Mouse (Mus musculus) hindbrain, embryonic 16.5 days (tissue): ENCODE results near the gene Vrk1. TPM values are rescaled to one million over a fixed set of nuclear protein-coding genes. Genes with fewer than 3 reads are reported as not detected.

Experiments
- ATAC-seq: fragments of 200-750 bp; cut with Nextera tagmentation; 2 replicates; pipeline ENCODE4 v1.8.0; 2017; ENCODE audit warnings: moderate TSS enrichment, moderate library complexity
- H3K27ac ChIP-seq: fragments of 300-500 bp; sonication (generic); 2 replicates; pipeline ENCODE4 v1.5.1; 2014; ENCODE audit warnings: low read depth, mild to moderate bottlenecking, control low read depth, low read length, moderate library complexity
- H3K27me3 ChIP-seq: fragments of 300-500 bp; sonication (generic); replicated peaks from 2 replicates; pipeline ENCODE4 v1.6.1; 2014; ENCODE audit warnings: low read length; ENCODE audit not compliant: control insufficient read depth, insufficient read depth
- H3K36me3 ChIP-seq: fragments of 300-500 bp; sonication (generic); 2 replicates; pipeline ENCODE4 v1.6.1; 2014; ENCODE audit warnings: mild to moderate bottlenecking, low read length, moderate library complexity, mixed read lengths; ENCODE audit not compliant: control insufficient read depth, insufficient read depth
- H3K4me1 ChIP-seq: fragments of 300-500 bp; sonication (generic); 2 replicates; pipeline ENCODE4 v1.6.1; 2014; ENCODE audit warnings: low read depth, low read length; ENCODE audit not compliant: control insufficient read depth, insufficient read depth
- H3K4me2 ChIP-seq: fragments of 300-500 bp; sonication (generic); 2 replicates; pipeline ENCODE4 v1.6.1; 2014; ENCODE audit warnings: mild to moderate bottlenecking, low read length, control low read depth, moderate library complexity
- H3K4me3 ChIP-seq: fragments of 300-500 bp; sonication (generic); 2 replicates; pipeline ENCODE4 v1.5.1; 2014; ENCODE audit warnings: mild to moderate bottlenecking, low read length, control low read depth, moderate library complexity
- H3K9ac ChIP-seq: fragments of 300-500 bp; sonication (generic); 2 replicates; pipeline ENCODE4 v1.6.1; 2014; ENCODE audit warnings: low read depth, mild to moderate bottlenecking, control low read depth, low read length, moderate library complexity
- H3K9me3 ChIP-seq: fragments of 300-500 bp; sonication (generic); 2 replicates; pipeline ENCODE4 v1.6.1; 2014; ENCODE audit warnings: mild to moderate bottlenecking, low read length, moderate library complexity; ENCODE audit not compliant: control insufficient read depth
- WGBS: fragments of 180-500 bp; shearing (Covaris S2); extraction: QIAGEN DNeasy Blood & Tissue Kit; methylation state at CpG from one replicate; pipeline ENCODE4 v1.1.7; 2014; 5-methylcytosine and 5-hydroxymethylcytosine counted together
- polyA plus RNA-seq: library from polyadenylated mRNA; unstranded; fragments of >200 nt; fragmentation: Nextera tagmentation; extraction: Ambion mirVana; gene quantifications from 2 replicates; pipeline ENCODE4 v1.2.1, GENCODE M21; 2015

Gene Vrk1
- polyA plus RNA-seq, 1 experiment from 2014 or later, result 31.7 TPM

GRCm38 (mm10) chr12:105993356-105993755, 16.7 kb upstream of the Vrk1 start:
- H3K27me3 ChIP-seq, result no peaks in the 10 kb centered on the region
- ATAC-seq, result no peak
- H3K4me2 ChIP-seq, result no peak overlapping the region
- no peaks in the 10 kb centered on the region for H3K9me3 ChIP-seq
- no peak overlapping the region for H3K9ac ChIP-seq
- no peak overlapping the region for H3K4me3 ChIP-seq
- H3K4me1 ChIP-seq, result peaks cover 3% of the 10 kb centered on the region; the same call in 1 of the 2 replicates
- WGBS, result 71% methylated on average over 7 of the region's 7 CpGs
- no peaks in the 10 kb centered on the region for H3K36me3 ChIP-seq
- H3K27ac ChIP-seq, result no peak overlapping the region

DNA sequence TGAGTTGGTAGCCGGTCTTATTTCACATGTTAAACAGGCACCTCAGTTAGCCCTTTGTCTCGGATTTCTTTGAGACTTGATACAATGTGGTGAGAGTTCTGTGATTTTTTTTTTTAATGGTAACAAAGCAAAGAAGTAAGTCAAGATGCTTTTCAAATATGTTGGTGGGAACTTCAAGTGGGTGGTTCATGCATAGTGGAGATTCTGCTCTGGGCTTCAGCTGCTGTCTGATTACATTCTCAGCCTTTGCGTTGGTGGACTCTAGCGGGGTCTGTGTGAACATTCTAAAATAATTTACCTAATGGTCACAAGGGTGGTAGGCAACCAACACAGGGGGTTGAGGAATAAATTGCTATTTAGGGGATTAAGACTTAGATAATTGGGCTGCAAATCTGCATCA, 14.1 kb upstream of the Vrk1 start:
- Histone ChIP-seq H3K27me3 (no peaks in the 10 kb centered on the region), H3K9ac (no peak overlapping the region), H3K4me2 (no peak overlapping the region), H3K4me1 (peaks cover 3% of the 10 kb centered on the region; the same call in 1 of the 2 replicates), H3K9me3 (no peaks in the 10 kb centered on the region), H3K36me3 (no peaks in the 10 kb centered on the region), H3K27ac (no peak overlapping the region), H3K4me3 (no peak overlapping the region)
- 58% methylated on average over 4 of the region's 4 CpGs for WGBS
- ATAC-seq, result no peak

- Histone ChIP-seq H3K9ac (no peak overlapping the region), H3K4me2 (no peak overlapping the region), H3K36me3 (no peaks in the 10 kb centered on the region), H3K27me3 (no peaks in the 10 kb centered on the region), H3K4me3 (no peak overlapping the region), H3K4me1 (peaks cover 3% of the 10 kb centered on the region; the same call in 1 of the 2 replicates), H3K27ac (no peak overlapping the region), H3K9me3 (no peaks in the 10 kb centered on the region)
- 68% methylated on average over 19 of the region's 19 CpGs for WGBS
- no peak for ATAC-seq
Observed at GRCm38 (mm10) chr12:105997028-105997786, 12.8 kb upstream of the Vrk1 start.

DNA sequence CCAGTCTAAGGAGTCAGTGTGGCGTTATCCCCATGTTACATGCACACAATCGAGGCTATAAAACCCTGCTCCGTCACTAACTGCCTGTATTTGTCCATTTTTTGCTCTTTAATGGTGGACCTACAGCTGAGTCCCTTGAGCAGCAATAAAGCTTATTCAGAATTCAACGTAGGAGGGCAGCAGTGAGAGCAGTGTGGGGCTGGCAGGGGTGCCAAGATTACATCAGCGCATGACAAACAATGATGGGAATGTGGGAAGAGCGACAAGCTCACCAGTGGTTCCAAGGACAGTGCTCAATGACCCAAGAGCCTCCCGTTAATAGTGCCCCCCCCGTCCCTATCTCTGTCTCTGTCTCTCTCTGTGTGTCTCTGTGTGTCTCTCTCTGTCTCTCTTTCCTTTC, 8.3 kb upstream of the Vrk1 start:
- ATAC-seq, result no peak
- Histone ChIP-seq H3K4me2 (no peak overlapping the region), H3K27me3 (no peaks in the 10 kb centered on the region), H3K27ac (no peak overlapping the region), H3K9ac (no peak overlapping the region), H3K4me3 (no peak overlapping the region), H3K36me3 (no peaks in the 10 kb centered on the region), H3K9me3 (no peaks in the 10 kb centered on the region), H3K4me1 (no peaks in the 10 kb centered on the region)
- WGBS, result 49% methylated on average over 8 of the region's 8 CpGs

- H3K36me3 ChIP-seq, result no peaks in the 10 kb centered on the region
- H3K9ac ChIP-seq, result no peak overlapping the region
- H3K4me1 ChIP-seq, result no peaks in the 10 kb centered on the region
- H3K9me3 ChIP-seq, result no peaks in the 10 kb centered on the region
- no peak overlapping the region for H3K4me2 ChIP-seq
- WGBS, result 68% methylated on average over 6 of the region's 6 CpGs
- no peak overlapping the region for H3K27ac ChIP-seq
- H3K4me3 ChIP-seq, result no peak overlapping the region
- H3K27me3 ChIP-seq, result no peaks in the 10 kb centered on the region
- ATAC-seq, result no peak
Observed at GRCm38 (mm10) chr12:106004719-106005118, 5.3 kb upstream of the Vrk1 start.

DNA sequence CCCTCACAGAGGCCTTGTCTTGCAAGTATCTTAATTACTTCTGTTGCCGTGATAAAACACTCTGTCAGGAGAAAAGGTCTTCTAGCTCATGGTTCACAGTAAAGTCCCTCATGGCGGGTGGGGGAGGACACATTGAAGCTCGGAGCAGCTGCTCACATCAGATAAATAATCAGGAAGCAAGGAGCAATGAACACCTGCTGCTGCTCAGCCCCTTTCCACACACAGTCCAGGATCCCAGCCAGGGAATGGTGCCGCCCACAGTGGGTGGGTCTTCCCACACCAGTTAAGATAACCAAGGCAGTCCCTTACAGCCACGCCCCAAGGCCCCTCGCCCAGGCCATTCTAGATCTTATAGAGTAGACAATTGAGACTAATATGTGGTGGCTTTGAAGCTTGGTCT, 3.8 kb upstream of the Vrk1 start:
- no peak overlapping the region for H3K9ac ChIP-seq
- no peaks in the 10 kb centered on the region for H3K9me3 ChIP-seq
- no peaks in the 10 kb centered on the region for H3K36me3 ChIP-seq
- no peak overlapping the region for H3K4me3 ChIP-seq
- no peaks in the 10 kb centered on the region for H3K27me3 ChIP-seq
- H3K27ac ChIP-seq, result no peak overlapping the region
- WGBS, result 86% methylated on average over 6 of the region's 6 CpGs
- H3K4me2 ChIP-seq, result no peak overlapping the region
- H3K4me1 ChIP-seq, result peaks cover 2% of the 10 kb centered on the region
- no peak for ATAC-seq

DNA sequence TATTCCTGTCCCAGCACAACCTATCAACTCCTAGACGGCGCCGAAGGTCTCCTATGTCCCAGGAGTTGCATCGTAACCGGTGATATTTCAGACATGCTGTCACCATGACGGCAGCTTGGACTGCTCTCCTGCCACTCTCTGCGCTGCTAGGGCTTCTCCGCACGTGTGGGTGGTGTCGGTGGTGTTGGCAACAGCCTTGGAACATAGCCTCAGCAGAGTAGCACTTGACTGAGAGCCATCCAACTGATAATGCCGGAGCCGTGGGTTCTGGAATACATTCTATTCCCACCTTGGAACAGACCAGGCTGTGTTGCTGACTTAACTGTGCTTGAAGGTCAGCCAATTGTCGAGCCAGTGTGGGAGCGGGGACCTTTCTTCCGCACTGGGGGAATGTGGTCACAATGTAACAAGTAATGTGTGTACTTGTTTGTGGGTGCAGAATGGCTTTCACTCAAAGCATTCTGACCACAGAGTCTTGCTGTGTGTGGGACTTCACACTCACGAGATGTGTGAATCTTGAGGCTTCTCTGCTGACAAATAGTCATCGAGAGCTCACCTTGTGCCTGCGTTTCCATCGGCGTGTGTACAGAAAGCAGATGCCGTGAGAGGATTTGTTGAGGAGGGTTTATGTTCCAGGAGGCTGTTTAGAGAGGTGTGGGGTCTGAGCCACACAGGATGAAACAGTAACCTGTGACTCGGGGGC, 1.5 kb upstream of the Vrk1 start:
- no peaks in the 10 kb centered on the region for H3K9me3 ChIP-seq
- WGBS, result 89% methylated on average over 22 of the region's 22 CpGs
- H3K27me3 ChIP-seq, result no peaks in the 10 kb centered on the region
- H3K4me3 ChIP-seq, result no peak overlapping the region
- no peak overlapping the region for H3K4me2 ChIP-seq
- no peak overlapping the region for H3K27ac ChIP-seq
- H3K36me3 ChIP-seq, result no peaks in the 10 kb centered on the region
- no peak for ATAC-seq
- H3K4me1 ChIP-seq, result peaks cover 2% of the 10 kb centered on the region
- H3K9ac ChIP-seq, result no peak overlapping the region

DNA sequence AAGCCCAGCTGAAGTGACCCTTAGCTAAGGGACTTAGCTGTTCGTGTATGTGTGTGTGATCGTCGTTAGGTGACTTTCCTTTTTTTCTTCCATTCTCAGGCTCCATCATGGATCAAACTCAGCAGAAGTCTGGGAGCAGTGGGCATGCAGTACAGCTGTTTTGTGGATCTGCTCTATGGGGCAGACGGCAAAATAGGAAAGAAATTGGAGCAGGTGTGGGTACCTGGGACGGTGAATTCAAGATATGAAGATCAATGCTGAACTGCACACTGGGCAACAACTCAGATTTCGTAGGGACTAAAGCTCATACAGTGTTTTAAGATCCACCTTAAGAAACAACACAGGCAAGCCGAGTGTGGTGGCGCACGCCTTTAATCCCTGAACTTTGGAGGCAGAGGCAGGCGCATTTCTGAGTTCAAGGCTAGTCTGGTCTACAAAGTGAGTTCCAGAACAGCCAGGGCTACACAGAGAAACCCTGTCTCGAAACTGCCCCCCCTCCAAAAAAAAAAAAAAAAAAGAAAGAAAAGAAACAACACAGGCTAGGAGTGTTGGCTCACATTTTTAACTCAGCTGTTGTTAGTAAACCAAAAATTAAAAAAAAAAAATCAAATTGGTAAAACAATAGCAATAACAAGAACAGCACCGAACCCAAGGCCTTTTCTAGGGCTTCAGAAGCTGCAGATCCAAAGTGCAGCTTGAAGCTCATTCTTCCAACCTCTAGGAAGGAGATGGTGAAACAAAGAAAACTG, 732 bp upstream of the Vrk1 start:
- H3K4me3 ChIP-seq, result peak overlapping the region; percentile 93
- H3K27me3 ChIP-seq, result no peaks in the 10 kb centered on the region
- H3K27ac ChIP-seq, result no peak overlapping the region
- peak overlapping the region; percentile 15; the same call in 1 of the 2 replicates for H3K9ac ChIP-seq
- H3K4me1 ChIP-seq, result peaks cover 2% of the 10 kb centered on the region
- no peaks in the 10 kb centered on the region for H3K36me3 ChIP-seq
- ATAC-seq, result peak; percentile 7; the same call in 1 of the 2 replicates
- 80% methylated on average over 12 of the region's 12 CpGs for WGBS
- H3K9me3 ChIP-seq, result no peaks in the 10 kb centered on the region
- H3K4me2 ChIP-seq, result peak overlapping the region; percentile 52

GRCm38 (mm10) chr12:106012161-106012560, 2.1 kb downstream of the Vrk1 start:
- Histone ChIP-seq H3K4me2 (no peak overlapping the region), H3K36me3 (no peaks in the 10 kb centered on the region), H3K4me3 (no peak overlapping the region), H3K9me3 (no peaks in the 10 kb centered on the region), H3K4me1 (peaks cover 2% of the 10 kb centered on the region), H3K27ac (no peak overlapping the region), H3K9ac (no peak overlapping the region), H3K27me3 (no peaks in the 10 kb centered on the region)
- WGBS, result 82% methylated on average over 2 of the region's 2 CpGs
- no peak for ATAC-seq
